Mouse (Mus musculus) heart, postnatal 0 days (tissue): ENCODE measurements around the gene Efcab12. TPM values are rescaled to one million over a fixed set of nuclear protein-coding genes. Genes with fewer than 3 reads are reported as not detected.

Source experiments
- ATAC-seq: fragments of 200-750 bp; cut with Nextera tagmentation; 2 replicates; pipeline ENCODE4 v1.8.0; 2017; ENCODE audit warnings: low read depth, moderate number of reproducible peaks, moderate library complexity; ENCODE audit not compliant: insufficient read depth
- DNase-seq: peaks from one replicate; pipeline ENCODE4 v3.0.0-alpha.2; 2016; ENCODE audit warnings: low spot score
- H3K27ac ChIP-seq: fragments of 300-500 bp; sonication (generic); 2 replicates; pipeline ENCODE4 v1.5.1; 2014; ENCODE audit warnings: low read depth, mild to moderate bottlenecking
- H3K27me3 ChIP-seq: fragments of 300-500 bp; sonication (generic); 2 replicates; pipeline ENCODE4 v1.6.1; 2014; ENCODE audit warnings: low read length, mixed read lengths; ENCODE audit not compliant: control insufficient read depth, insufficient read depth
- H3K36me3 ChIP-seq: fragments of 300-500 bp; sonication (generic); replicated peaks from 2 replicates; pipeline ENCODE4 v1.6.1; 2014; ENCODE audit warnings: low read length, mixed read lengths; ENCODE audit not compliant: control insufficient read depth, insufficient read depth
- H3K4me1 ChIP-seq: fragments of 300-500 bp; sonication (generic); 2 replicates; pipeline ENCODE4 v1.6.1; 2014; ENCODE audit warnings: antibody characterized with exemption; ENCODE audit not compliant: control insufficient read depth, insufficient read depth
- H3K4me2 ChIP-seq: fragments of 300-500 bp; sonication (generic); 2 replicates; pipeline ENCODE4 v1.6.1; 2014; ENCODE audit warnings: low read depth, mild to moderate bottlenecking, low read length, moderate library complexity
- H3K4me3 ChIP-seq: fragments of 300-500 bp; sonication (generic); 2 replicates; pipeline ENCODE4 v1.5.1; 2014; ENCODE audit warnings: low read depth, low read length
- H3K9ac ChIP-seq: fragments of 300-500 bp; sonication (generic); replicated peaks from 2 replicates; pipeline ENCODE4 v1.6.1; 2014; ENCODE audit warnings: low read depth, low read length, mixed read lengths
- H3K9me3 ChIP-seq: fragments of 300-500 bp; sonication (generic); replicated peaks from 2 replicates; pipeline ENCODE4 v1.6.1; 2016; ENCODE audit warnings: low read length; ENCODE audit not compliant: control insufficient read depth
- CTCF ChIP-seq: IDR thresholded peaks from 2 replicates; pipeline ENCODE4 v1.5.1; 2016; ENCODE audit warnings: antibody characterized with exemption, control low read depth, low read depth
- EP300 ChIP-seq: IDR thresholded peaks from 2 replicates; pipeline ENCODE4 v1.6.1; 2016; ENCODE audit warnings: antibody characterized with exemption, low read depth
- WGBS: fragments of 180-500 bp; shearing (Covaris S2); extraction: QIAGEN DNeasy Blood & Tissue Kit; methylation state at CpG from one replicate; pipeline ENCODE4 v1.1.7; 2014; 5-methylcytosine and 5-hydroxymethylcytosine counted together
- polyA plus RNA-seq: library from polyadenylated mRNA; unstranded; fragments of >200 nt; fragmentation: Nextera tagmentation; extraction: Ambion mirVana; gene quantifications from 2 replicates; pipeline ENCODE4 v1.2.1, GENCODE M21; 2015
- total RNA-seq: library from RNA; depleted of rRNA; stranded (reverse); fragments of >200 nt; gene quantifications from 2 replicates; pipeline ENCODE4 v1.2.3, GENCODE M21; 2014; ENCODE audit warnings: low replicate concordance; rRNA removed

The Efcab12 gene
- total RNA-seq (1.5 TPM in 1 of 2 replicates, not detected in the other), polyA plus RNA-seq (0.29 and 0.30 TPM in 2 replicates)

- Histone ChIP-seq H3K4me3 (peak within 1 kb of the TSS; percentile 51), H3K27me3 (no peaks in the 10 kb centered on the region), H3K9ac (peak within 1 kb of the TSS; percentile 42; the same call in 1 of the 2 replicates), H3K27ac (no peak within 1 kb of the TSS), H3K4me1 (peaks cover 5% of the 10 kb centered on the region; the same call in 1 of the 2 replicates), H3K9me3 (no peaks in the 10 kb centered on the region), H3K4me2 (peak within 1 kb of the TSS; percentile 80), H3K36me3 (peaks cover 15% of the 10 kb centered on the region; the same call in 1 of the 2 replicates)
- ATAC-seq, result peak; percentile 86
- 3% methylated on average over 19 of the region's 19 CpGs for WGBS
- no peak for TF ChIP-seq CTCF
- TF ChIP-seq EP300, result no peak
- peak; percentile 78 for DNase-seq
Measured at GRCm38 (mm10) chr6:115838161-115838597, at the start of gene Efcab12. Efcab12 (minus strand) TSS chr6:115838412.

- ATAC-seq (no peak), DNase-seq (no peak)
- Histone ChIP-seq H3K9ac (no peak overlapping the region), H3K4me1 (peaks cover 7% of the 10 kb centered on the region; the same call in 1 of the 2 replicates), H3K27me3 (no peaks in the 10 kb centered on the region), H3K27ac (no peak overlapping the region), H3K36me3 (peaks cover 23% of the 10 kb centered on the region), H3K4me3 (no peak overlapping the region), H3K9me3 (no peaks in the 10 kb centered on the region; the same call in 1 of the 2 replicates), H3K4me2 (no peak overlapping the region)
- TF ChIP-seq CTCF (no peak), EP300 (no peak)
- WGBS, result 64% methylated on average over 4 of the region's 4 CpGs
Measured at GRCm38 (mm10) chr6:115886894-115887293, 48.7 kb upstream of the Efcab12 start.

- H3K4me1 ChIP-seq, result no peaks in the 10 kb centered on the region
- no peak overlapping the region for H3K9ac ChIP-seq
- H3K4me2 ChIP-seq, result no peak overlapping the region
- peak overlapping the region; percentile 35; the same call in 1 of the 2 replicates for H3K27ac ChIP-seq
- H3K9me3 ChIP-seq, result no peaks in the 10 kb centered on the region; the same call in 1 of the 2 replicates
- H3K4me3 ChIP-seq, result no peak overlapping the region
- H3K36me3 ChIP-seq, result peaks cover 23% of the 10 kb centered on the region
- ATAC-seq (peak; percentile 12; the same call in 1 of the 2 replicates), DNase-seq (no peak)
- no peaks in the 10 kb centered on the region for H3K27me3 ChIP-seq
- TF ChIP-seq CTCF (no peak), EP300 (0 out of 2 replicates have a peak, but pooled peaks have one; percentile 25)
Measured at GRCm38 (mm10) chr6:115884018-115884417, 45.8 kb upstream of the Efcab12 start.

- Histone ChIP-seq H3K36me3 (peaks cover 9% of the 10 kb centered on the region; the same call in 1 of the 2 replicates), H3K9me3 (no peaks in the 10 kb centered on the region), H3K4me2 (no peak overlapping the region), H3K9ac (no peak overlapping the region), H3K4me1 (no peaks in the 10 kb centered on the region), H3K27ac (peak overlapping the region; percentile 61), H3K4me3 (no peak overlapping the region), H3K27me3 (no peaks in the 10 kb centered on the region)
- 44% methylated on average over 8 of the region's 8 CpGs for WGBS
- TF ChIP-seq CTCF (no peak), EP300 (peak; percentile 62)
- DNase-seq, result peak; percentile 64
- ATAC-seq, result peak; percentile 66
Measured at GRCm38 (mm10) chr6:115880751-115881150, 42.5 kb upstream of the Efcab12 start.

GRCm38 (mm10) chr6:115879736-115880135, 41.5 kb upstream of the Efcab12 start:
- peaks cover 9% of the 10 kb centered on the region; the same call in 1 of the 2 replicates for H3K36me3 ChIP-seq

More at GRCm38 (mm10) chr6:115879736-115880135, 41.5 kb upstream of the Efcab12 start:
- no peak overlapping the region for H3K4me2 ChIP-seq
- TF ChIP-seq EP300, result no peak
- TF ChIP-seq CTCF, result no peak
- DNase-seq (no peak), ATAC-seq (no peak)
- H3K9ac ChIP-seq, result no peak overlapping the region
- H3K9me3 ChIP-seq, result no peaks in the 10 kb centered on the region
- no peaks in the 10 kb centered on the region for H3K4me1 ChIP-seq
- no peaks in the 10 kb centered on the region for H3K27me3 ChIP-seq
- 80% methylated on average over 6 of the region's 6 CpGs for WGBS
- peak overlapping the region; percentile 59; the same call in 1 of the 2 replicates for H3K27ac ChIP-seq
- H3K4me3 ChIP-seq, result no peak overlapping the region
